Mouse (Mus musculus): ENCODE data around the gene Armc6. TPM values are rescaled to one million over a fixed set of nuclear protein-coding genes. Genes with fewer than 3 reads are reported as not detected.
"Not testable (repeated sequence)": the region's sequence is repeated elsewhere in the genome, so short reads cannot be mapped to it uniquely, and the experiment has no call there.

Armc6 gene
- polyA plus RNA-seq, 1 experiment from 2014 or later = 27.6 TPM

DNA sequence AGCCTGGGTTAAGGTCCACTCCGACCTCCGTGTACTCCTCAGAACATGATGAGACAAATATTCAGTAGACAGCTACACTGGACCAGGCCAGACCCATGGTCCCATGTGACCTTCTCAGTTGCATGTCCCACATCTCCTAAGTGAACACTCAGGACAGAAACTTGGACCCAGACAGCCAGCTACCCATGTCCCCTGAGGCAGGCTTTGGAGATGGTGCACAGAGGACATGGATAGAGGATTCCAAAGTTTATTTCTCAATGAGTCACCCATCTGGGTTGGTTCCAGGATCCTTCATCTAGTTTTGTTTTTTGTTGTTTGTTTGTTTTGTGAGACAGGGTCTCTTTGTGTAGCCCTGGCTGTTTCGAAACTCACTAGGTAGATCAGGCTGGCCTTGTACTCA is 13.4 kb downstream of the Armc6 start:
- H3K4me1 ChIP-seq = peaks cover 12% of the 10 kb centered on the region
- H3K27ac ChIP-seq = no peak overlapping the region
- no peak overlapping the region for H3K4me3 ChIP-seq
- H3K9me3 ChIP-seq (replicated peaks) = no peaks in the 10 kb centered on the region
- 95% methylated on average over 3 of the region's 3 CpGs for WGBS
- no peaks in the 10 kb centered on the region for H3K27me3 ChIP-seq (ENCODE audit: low read depth, poor library complexity, severe bottlenecking)
- peaks cover 38% of the 10 kb centered on the region for H3K36me3 ChIP-seq
- no peak for DNase-seq (ENCODE audit: low spot score)

DNA sequence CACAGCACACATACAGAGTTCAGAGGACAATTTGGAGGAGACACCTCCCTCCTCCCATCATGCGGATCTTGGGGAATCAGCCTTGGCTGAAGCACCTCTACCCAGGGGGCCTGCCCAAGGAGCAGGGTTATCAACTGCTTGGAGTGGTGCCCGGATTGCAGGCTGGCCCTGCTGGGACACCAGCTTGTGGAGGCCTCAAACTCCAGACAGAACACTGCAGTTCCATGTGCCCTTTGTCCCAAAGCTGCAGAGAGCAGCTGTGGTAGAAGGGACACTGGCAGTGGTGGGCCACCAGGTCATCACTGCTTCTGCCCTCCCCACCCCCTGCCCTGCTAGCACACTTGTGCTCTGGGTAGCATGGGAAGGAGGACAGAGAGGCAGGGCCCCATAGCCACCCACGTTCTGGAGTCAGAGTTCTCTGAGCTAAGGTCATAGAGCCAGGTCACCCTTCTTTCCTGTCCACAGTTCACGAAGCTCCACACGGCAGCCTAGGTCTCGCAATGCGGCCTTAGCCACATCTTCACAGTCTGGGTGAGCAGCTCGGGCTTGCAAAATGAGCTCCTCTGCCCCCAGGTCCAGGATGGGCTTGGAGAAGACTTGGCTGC is 13.9 kb downstream of the Armc6 start:
- no peaks in the 10 kb centered on the region for H3K27me3 ChIP-seq (ENCODE audit: low read depth, poor library complexity, severe bottlenecking)
- peaks cover 32% of the 10 kb centered on the region for H3K36me3 ChIP-seq
- H3K4me3 ChIP-seq = no peak overlapping the region
- no peak for DNase-seq (ENCODE audit: low spot score)
- 73% methylated on average over 8 of the region's 8 CpGs for WGBS
- H3K4me1 ChIP-seq = peaks cover 12% of the 10 kb centered on the region
- no peak overlapping the region for H3K27ac ChIP-seq
- H3K9me3 ChIP-seq (replicated peaks) = no peaks in the 10 kb centered on the region

DNA sequence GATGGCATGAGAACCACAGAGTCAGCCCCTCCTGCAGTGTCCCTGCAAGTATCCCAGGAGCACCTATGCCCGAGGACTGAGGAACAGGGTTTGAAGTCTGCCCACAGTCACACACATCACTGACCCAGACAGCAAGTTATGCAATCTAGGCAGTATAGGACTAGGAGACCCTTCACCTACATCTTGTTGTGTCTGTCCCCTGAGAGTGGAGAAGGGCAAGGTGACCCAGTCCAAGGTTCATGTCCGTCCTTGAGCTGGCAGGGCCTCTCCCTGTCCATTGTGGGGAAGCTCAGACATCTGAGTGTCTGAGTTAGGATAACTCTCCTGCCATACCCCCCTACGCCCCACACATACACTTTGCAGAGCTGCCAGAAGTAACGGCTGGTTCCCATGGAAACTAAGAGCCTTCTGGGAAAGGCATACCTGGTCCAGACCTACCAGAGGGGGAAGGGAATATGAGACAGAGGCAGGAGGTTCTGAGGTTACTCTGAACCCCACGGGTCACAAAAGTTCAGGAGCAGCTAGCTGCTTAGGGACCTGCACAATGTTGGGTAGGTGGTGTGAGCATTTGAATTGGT is 15.1 kb downstream of the Armc6 start:
- Histone ChIP-seq H3K4me3 (no peak overlapping the region), H3K4me1 (peaks cover 12% of the 10 kb centered on the region), H3K27ac (no peak overlapping the region), H3K36me3 (peaks cover 21% of the 10 kb centered on the region), H3K27me3 (ENCODE audit: low read depth, poor library complexity, severe bottlenecking) (no peaks in the 10 kb centered on the region), H3K9me3 (replicated peaks) (no peaks in the 10 kb centered on the region)
- no peak for DNase-seq (ENCODE audit: low spot score)
- WGBS = 60% methylated on average over 5 of the region's 5 CpGs

DNA sequence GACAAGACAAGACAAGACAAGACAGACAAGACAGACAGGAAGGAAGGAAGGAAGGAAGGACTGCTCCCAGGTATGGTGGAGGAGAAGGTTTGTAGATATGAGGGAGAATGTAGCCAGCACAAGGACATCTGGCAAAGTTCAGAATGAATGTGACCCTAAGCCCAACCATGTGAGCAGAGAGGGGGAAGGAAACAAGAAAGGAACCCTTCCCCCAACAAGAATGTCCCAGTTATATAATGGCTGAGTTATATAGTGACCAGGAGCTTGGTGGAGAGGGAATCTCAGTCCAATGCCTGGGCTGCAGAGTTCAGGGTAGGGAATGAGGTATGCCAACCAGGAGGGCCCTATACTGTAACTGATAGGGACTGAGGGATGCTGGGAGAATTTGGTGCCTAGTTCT is 16.8 kb downstream of the Armc6 start:
- Histone ChIP-seq H3K4me1 (peaks cover 20% of the 10 kb centered on the region), H3K27me3 (ENCODE audit: low read depth, poor library complexity, severe bottlenecking) (no peaks in the 10 kb centered on the region), H3K4me3 (no peak overlapping the region), H3K9me3 (replicated peaks) (no peaks in the 10 kb centered on the region), H3K27ac (no peak overlapping the region), H3K36me3 (peaks cover 7% of the 10 kb centered on the region)
- DNase-seq (ENCODE audit: low spot score) = no peak

DNA sequence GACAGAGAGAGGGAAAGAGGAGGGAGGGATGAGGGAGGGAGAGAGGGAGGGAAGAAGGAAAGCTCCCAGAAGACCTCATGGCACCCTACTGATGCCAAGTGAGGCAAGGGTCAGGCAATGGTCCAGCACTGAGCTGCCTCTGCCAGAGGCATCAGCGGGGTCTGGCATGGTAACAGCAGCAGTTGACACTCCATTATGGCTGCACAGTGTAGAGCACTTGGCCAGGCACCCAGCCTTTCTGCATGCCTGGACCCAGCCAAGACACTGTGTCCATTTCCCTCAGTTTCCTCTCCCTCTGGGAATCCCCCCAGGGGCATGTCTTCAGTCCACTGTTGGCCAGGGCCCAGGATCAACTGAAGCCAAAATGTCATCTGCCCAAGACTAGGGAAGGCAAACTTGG is 17.7 kb downstream of the Armc6 start:
- DNase-seq (ENCODE audit: low spot score) = no peak
- Histone ChIP-seq H3K27me3 (ENCODE audit: low read depth, poor library complexity, severe bottlenecking) (no peaks in the 10 kb centered on the region), H3K27ac (no peak overlapping the region), H3K9me3 (replicated peaks) (no peaks in the 10 kb centered on the region), H3K36me3 (no peaks in the 10 kb centered on the region), H3K4me1 (peaks cover 26% of the 10 kb centered on the region), H3K4me3 (no peak overlapping the region)
- WGBS = 58% methylated on average over 1 of the region's 1 CpGs

DNA sequence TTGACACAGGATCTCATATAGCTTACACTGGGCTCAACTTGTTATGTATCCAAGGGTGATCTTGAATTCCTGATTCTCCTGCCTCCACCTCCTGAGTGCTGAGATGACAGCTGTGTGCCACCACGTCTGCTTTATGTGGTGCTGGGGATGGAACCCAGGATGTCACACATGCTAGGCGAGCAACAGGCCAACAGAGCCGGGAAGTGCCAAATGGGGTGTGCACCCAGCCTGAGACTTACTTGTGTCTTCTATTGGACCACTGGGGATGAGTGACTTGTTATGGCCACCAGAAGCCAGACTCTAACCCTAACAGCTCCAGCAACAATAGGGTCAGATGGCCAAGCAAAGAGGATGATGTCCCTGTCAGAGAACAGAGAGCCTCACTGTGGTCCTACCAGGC is 18.1 kb downstream of the Armc6 start:
- H3K27ac ChIP-seq; H3K27me3 ChIP-seq (ENCODE audit: low read depth, poor library complexity, severe bottlenecking); DNase-seq (ENCODE audit: low spot score); H3K36me3 ChIP-seq; H3K9me3 ChIP-seq (replicated peaks); H3K4me3 ChIP-seq: not testable (repeated sequence)
- 64% methylated on average over 3 of the region's 3 CpGs for WGBS
- H3K4me1 ChIP-seq = peaks cover 28% of the 10 kb centered on the region

DNA sequence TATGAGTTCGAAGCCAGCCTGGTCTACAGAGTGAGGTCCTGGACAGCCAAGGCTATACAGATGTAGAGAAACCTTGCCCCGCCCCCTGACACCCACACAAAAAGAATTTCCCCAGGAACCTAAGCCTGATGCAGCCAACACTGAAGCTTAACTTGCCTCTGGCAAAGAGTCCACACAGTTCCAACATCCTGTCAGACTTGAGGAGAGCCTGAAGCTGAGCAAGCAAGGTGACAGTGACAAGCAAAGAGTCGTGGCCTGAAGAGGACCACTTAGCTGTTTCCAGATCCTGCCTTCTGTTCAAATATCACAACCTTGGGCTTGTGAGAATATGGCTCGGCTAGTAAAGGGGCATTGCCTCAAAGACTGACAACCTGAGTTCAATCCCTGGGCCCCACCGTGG is 19.2 kb downstream of the Armc6 start:
- WGBS = 75% methylated on average over 5 of the region's 5 CpGs
- Histone ChIP-seq H3K27ac (no peak overlapping the region), H3K36me3 (no peaks in the 10 kb centered on the region), H3K4me3 (no peak overlapping the region), H3K9me3 (replicated peaks) (no peaks in the 10 kb centered on the region), H3K4me1 (peaks cover 38% of the 10 kb centered on the region), H3K27me3 (ENCODE audit: low read depth, poor library complexity, severe bottlenecking) (peaks cover 11% of the 10 kb centered on the region)
- DNase-seq (ENCODE audit: low spot score) = no peak

DNA sequence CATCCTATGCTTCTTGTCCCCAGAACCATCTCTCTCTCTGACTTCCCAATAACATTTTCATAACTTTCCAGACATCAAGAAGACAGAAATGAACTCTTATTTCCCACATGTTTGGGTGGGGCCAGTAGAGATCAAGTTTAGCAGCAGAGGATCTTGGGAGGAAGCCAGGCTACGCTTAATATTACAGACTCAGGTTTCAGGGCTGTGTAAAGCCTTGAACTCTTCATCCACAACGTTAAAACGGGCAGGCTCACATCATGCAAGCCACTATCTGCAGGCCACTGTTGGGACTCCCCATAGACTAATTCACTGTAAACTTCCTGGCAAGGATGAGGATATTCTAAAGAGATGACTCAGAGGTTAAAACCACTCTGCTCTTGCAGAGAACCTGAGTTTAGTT is 19.9 kb downstream of the Armc6 start:
- Histone ChIP-seq H3K27me3 (ENCODE audit: low read depth, poor library complexity, severe bottlenecking) (peaks cover 11% of the 10 kb centered on the region), H3K4me3 (no peak overlapping the region), H3K4me1 (peaks cover 34% of the 10 kb centered on the region), H3K36me3 (no peaks in the 10 kb centered on the region), H3K9me3 (replicated peaks) (no peaks in the 10 kb centered on the region), H3K27ac (no peak overlapping the region)
- WGBS = 79% methylated on average over 3 of the region's 3 CpGs
- DNase-seq (ENCODE audit: low spot score) = no peak

DNA sequence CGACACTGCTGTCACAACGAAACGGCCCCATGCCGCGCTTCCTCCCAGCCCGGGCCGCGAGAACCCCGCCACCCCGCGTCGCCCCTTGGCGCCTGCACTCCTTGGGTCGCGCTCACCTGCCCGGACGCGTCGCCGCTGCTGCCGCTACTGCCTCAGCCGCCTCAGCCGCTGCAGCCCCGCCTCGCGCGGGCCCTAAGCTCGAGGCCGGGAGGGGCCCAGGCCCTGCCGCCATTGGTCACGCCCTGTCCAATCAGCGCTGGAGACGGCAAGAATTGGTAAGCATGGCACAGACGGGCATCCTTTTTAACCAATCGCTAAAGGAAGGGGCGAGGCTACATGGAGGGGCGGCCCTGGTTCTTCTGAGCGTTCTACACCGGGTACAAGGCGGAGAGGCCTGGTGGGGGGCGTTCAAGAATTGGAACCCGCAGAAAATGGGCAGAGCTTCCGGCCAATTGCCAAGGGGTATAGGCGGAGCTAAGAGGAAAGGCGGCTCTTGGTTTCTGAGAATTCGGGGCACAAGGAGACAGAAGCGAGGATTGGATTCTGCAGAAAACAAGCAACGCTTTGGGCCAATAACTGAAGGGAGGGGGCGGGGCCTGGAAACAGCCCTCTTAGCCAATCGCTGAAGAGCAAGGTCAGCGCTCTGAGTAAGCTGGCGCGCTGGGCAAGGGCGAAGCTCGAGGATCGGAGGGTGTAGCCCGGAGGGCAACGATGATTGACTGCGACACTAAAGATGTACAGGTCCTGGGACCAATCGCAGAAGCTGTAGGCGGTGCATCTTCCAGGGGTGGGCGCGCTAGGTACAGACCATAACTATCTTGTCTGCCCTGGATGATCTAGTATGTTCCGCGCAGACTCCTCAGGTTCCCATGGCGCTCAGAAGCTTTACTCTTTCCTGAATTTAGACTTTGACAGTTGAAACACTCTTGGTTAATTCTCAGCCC is 21.9 kb downstream of the Armc6 start, which contains the start of gene Slc25a42:
Gene Slc25a42, minus strand, starts transcription at position 194 of the 944 bp plus-strand sequence.
- peak within 1 kb of the TSS; percentile 72 for H3K27ac ChIP-seq
- peak; percentile 90 for DNase-seq (ENCODE audit: low spot score)
- under 1% methylated on average over 66 of the region's 66 CpGs for WGBS
- H3K4me1 ChIP-seq = peaks cover 32% of the 10 kb centered on the region
- peaks cover 11% of the 10 kb centered on the region for H3K27me3 ChIP-seq (ENCODE audit: low read depth, poor library complexity, severe bottlenecking)
- no peaks in the 10 kb centered on the region for H3K9me3 ChIP-seq (replicated peaks)
- no peaks in the 10 kb centered on the region for H3K36me3 ChIP-seq
- peak within 1 kb of the TSS; percentile 67 for H3K4me3 ChIP-seq

DNA sequence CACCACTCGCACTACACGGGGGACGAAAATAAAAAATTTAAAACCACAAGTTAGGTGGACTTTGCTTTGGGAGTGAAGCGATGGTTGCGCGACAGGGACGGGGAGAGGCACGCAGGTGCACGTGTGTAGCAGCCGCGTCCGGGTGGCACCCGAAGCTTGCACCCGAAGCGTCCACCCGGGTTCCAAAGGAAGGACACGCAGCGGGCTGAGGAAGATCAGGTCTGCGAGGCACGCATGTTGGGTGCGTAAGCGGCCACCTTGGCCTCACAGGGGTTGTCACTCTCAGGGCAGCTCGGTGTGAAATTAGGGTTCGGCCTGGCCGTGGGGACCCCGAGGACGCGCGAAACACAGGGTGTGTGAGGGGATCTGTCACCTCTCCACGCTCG is 22.5 kb downstream of the Armc6 start:
- Histone ChIP-seq H3K4me3 (peak overlapping the region; percentile 67), H3K4me1 (peaks cover 32% of the 10 kb centered on the region), H3K9me3 (replicated peaks) (no peaks in the 10 kb centered on the region), H3K27me3 (ENCODE audit: low read depth, poor library complexity, severe bottlenecking) (peaks cover 11% of the 10 kb centered on the region), H3K27ac (peak overlapping the region; percentile 72), H3K36me3 (no peaks in the 10 kb centered on the region)
- DNase-seq (ENCODE audit: low spot score) = no peak
- WGBS = 4% methylated on average over 31 of the region's 31 CpGs

DNA sequence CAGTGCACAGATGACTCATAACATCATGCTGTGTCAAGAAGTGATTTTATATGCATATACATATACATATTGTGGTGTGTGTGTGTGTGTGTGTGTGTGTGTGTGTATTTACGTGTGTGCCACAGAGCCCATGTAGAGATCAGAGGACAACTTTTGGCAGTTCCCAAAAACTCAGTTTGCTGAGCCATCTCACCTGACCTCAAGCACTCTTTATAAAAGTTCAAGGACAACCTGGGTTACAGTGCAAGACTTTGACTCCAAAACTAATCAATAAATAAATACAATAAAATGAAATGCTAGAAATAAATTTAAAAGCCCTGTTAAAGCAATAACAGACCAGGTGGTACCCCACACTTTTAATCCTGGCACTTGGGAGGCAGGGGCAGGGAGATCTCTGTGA is 23.0 kb downstream of the Armc6 start:
- no peaks in the 10 kb centered on the region for H3K9me3 ChIP-seq (replicated peaks)
- DNase-seq (ENCODE audit: low spot score) = no peak
- 67% methylated on average over 1 of the region's 1 CpGs for WGBS
- H3K36me3 ChIP-seq = no peaks in the 10 kb centered on the region
- H3K27me3 ChIP-seq (ENCODE audit: low read depth, poor library complexity, severe bottlenecking) = peaks cover 11% of the 10 kb centered on the region
- H3K4me1 ChIP-seq = peaks cover 32% of the 10 kb centered on the region
- H3K27ac ChIP-seq = no peak overlapping the region
- H3K4me3 ChIP-seq = peak overlapping the region; percentile 67

DNA sequence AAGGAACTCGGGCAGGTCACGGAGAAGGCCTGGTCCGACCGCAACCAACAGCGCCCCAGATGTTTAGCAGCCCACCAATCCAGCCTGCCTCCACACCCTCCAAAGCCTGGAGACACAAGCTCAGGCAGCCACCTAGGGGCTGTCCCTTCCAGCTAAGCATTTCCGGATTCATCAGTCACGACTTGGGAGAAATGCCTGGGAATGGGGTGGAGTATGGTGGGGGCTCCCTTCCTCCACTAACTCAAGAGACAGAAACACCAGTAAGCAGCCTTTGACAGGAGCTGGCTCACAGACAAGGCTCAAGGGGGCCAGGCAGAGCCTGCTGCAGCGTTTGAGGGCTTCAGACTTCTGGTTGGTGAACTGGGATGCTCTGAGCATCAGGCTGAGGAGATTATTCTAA is 23.7 kb downstream of the Armc6 start:
- H3K4me3 ChIP-seq = 0 out of 2 replicates have a peak overlapping the region, but pooled peaks have one; percentile 67
- no peak for DNase-seq (ENCODE audit: low spot score)
- no peak overlapping the region for H3K27ac ChIP-seq
- H3K27me3 ChIP-seq (ENCODE audit: low read depth, poor library complexity, severe bottlenecking) = peaks cover 11% of the 10 kb centered on the region
- 26% methylated on average over 8 of the region's 8 CpGs for WGBS
- no peaks in the 10 kb centered on the region for H3K9me3 ChIP-seq (replicated peaks)
- peaks cover 32% of the 10 kb centered on the region for H3K4me1 ChIP-seq
- H3K36me3 ChIP-seq = no peaks in the 10 kb centered on the region

DNA sequence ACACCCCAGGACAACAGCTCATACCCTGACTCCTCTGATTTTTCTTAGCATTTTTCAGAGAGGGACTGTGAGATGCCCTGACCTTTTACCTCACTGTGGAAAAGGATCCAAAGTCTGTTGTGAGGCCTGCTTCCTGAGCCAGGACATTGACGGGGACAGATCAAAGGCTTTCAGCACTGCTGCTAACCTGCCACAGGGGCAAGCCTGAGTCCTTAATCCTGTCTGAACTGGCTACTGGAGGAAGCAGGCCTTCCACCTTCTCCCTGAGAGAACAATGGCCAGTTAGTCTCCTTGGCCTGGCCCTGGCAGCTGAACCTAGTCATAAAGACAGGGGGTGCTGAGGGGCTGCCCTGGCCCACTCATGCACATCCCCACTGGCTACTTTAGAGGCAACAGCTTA is 26.1 kb downstream of the Armc6 start:
- DNase-seq (ENCODE audit: low spot score) = no peak
- Histone ChIP-seq H3K4me1 (peaks cover 30% of the 10 kb centered on the region), H3K9me3 (replicated peaks) (no peaks in the 10 kb centered on the region), H3K27ac (no peak overlapping the region; the same call in none of the 2 replicates), H3K36me3 (no peaks in the 10 kb centered on the region), H3K27me3 (ENCODE audit: low read depth, poor library complexity, severe bottlenecking) (peaks cover 11% of the 10 kb centered on the region), H3K4me3 (no peak overlapping the region)
- 18% methylated on average over 1 of the region's 1 CpGs for WGBS
